Mouse (Mus musculus) cerebellum, postnatal 10 days (tissue): ENCODE results near the gene Irf9.
A peak's percentile ranks its signal among the peaks of the same experiment; 100 is the strongest.

ENCODE experiments used
- DNase-seq, 2 experiments: peaks; one replicate each; pipeline ENCODE4 v3.0.0; 2021; ENCODE audit warnings: mixed read lengths in 2 of 2

Irf9 gene

DNA sequence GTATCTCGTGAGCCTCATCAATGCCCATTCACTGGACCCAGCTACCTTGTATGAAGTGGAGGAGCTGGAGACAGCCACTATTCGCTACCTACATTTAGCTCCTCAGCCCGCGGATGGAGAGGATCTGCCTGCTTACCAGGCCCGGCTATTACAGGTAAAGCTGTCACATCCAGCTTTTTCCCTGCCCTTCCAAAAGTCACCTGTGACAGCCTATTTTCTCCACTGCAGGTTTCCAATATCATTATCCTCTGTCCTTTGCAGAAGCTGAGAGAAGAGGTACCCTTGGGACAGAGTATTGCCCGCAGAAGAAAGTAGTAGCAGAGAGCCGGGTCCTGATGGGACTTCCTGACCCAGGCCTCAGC is at the start of gene Irf9:
TSS of gene Irf9 (plus strand) at position 301 of the 362 bp plus-strand sequence.
- DNase-seq: no peak

DNA sequence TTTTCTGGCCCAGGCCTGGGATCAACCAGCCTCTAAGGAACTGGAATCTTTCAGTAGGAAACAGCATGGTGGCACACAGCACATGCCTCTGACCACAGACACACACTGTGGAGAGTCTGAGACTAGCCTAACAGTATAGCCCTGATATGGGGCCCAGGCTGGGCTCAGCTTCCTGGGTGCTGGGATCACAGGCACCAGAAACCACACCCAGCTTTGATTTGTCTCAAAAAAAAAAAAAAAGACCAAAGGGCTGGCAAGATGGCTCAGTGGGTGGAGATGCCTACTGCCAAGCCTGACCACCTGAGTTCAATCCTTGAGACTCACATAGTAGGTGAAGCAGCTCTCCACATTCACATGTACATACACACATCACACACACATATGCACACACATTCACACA is 48.7 kb upstream of the Irf9 start:
- DNase-seq: no peak

DNA sequence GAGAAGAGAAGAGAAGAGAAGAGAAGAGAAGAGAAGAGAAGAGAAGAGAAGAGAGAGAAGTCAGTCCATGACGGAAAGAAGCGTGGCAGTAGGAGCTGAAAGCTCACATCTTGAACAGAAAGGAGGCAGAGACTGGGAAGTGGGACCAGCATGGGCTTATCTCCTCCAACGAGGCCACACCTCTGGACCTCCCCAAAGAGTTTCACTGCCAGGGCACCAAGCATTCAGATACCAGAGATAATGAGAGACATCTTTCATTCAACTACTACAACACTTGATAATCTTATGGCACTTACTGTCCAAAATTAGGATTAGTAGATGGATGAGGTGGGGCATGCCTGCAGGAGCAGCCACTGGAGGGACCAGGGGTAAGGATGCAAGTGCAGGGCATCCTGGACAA is 47.6 kb upstream of the Irf9 start:
- DNase-seq: no peak

DNA sequence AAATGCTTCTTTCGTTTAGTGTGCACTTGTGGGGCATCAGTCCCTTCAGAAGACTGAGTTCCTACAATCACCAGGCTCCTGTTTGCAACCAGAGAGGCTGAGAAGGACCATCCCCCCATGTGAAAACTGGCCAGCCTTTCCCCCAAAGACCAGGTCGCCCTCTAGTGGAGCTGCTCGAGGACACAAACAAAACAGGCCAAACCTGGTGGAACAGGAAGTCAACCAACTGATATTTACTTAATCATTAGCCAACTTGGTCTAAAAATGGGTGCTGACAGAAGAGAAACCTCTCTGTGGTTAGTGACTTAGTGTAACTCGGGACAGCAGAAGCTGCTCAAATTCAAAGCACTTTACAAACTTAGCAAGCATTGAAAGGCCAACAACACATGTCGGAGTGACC is 46.4 kb upstream of the Irf9 start:
- peak; percentile 93 to 95 for DNase-seq

DNA sequence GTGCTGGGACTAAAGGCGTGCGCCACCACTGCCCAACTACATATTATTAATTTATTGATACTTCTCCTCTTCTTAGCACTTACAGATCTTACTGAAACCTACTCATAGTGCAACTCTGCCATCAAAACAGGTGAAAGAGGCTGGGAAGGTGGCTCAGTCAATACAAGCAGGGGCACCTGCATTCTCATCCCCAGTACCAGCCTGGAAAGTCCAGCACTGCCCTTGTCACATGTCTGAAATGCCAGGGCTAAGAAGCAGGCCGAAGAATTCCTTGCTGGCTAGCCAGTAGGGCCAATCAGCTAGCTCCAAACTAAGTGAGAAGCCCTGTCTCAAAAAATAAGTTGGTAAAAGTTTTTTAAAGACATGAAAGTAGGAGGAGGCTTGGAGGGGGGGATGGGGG is 45.8 kb upstream of the Irf9 start:
- DNase-seq: no peak

DNA sequence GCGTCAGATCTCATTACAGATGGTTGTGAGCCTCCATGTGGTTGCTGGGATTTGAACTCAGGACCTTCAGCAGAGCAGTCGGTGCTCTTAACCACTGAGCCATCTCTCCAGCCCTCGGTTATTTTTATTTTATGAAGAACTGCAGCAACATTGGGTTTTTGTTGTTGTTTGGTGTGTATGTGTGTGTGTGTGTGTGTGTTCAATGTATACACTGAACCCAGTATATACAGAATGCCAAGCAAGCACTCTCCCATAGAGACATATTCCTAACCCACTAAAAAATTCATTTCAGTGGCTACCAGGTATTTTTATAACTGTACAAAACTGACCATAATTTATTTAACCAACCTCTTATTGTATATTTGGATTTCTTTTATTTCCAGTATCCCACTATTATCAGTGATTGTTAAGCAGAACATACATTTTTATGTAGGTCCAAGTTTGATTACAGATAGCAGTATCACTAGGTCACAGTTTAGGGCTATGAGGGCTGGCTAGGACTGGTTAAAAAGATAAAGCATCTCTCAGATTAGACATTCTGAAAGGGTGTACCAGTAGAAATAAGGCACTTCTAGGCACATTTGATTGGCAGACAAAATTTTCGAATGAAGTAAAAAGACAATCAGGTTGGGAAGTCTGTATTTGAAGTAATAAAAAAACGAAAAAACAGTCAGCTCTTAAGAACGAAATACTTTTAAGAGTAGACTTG is 44.5 kb upstream of the Irf9 start:
- no peak for DNase-seq

DNA sequence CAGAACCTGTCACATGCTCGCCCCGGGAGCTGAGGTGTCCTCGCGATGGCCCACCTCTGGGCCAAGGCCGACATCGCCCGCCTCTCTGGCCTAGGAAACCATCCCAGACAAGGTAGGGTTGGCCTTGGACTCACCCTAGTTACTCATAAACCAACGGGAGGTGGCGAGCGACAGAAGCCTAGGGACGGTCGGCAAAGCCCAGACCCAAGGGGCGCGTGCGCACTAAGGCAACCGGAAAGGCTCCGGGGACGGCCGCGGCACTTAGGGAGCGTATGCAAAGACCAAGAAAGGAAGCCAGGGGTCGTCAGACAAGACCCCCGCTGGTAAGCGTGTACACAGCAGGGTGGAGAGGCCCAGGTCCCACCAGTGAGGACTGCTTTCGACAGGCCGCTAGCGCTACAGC is 43.6 kb upstream of the Irf9 start, which contains the start of gene Dcaf11:
TSS of gene Dcaf11 (plus strand) at position 208 of the 403 bp plus-strand sequence.
- DNase-seq: peak; percentile 94 to 96

DNA sequence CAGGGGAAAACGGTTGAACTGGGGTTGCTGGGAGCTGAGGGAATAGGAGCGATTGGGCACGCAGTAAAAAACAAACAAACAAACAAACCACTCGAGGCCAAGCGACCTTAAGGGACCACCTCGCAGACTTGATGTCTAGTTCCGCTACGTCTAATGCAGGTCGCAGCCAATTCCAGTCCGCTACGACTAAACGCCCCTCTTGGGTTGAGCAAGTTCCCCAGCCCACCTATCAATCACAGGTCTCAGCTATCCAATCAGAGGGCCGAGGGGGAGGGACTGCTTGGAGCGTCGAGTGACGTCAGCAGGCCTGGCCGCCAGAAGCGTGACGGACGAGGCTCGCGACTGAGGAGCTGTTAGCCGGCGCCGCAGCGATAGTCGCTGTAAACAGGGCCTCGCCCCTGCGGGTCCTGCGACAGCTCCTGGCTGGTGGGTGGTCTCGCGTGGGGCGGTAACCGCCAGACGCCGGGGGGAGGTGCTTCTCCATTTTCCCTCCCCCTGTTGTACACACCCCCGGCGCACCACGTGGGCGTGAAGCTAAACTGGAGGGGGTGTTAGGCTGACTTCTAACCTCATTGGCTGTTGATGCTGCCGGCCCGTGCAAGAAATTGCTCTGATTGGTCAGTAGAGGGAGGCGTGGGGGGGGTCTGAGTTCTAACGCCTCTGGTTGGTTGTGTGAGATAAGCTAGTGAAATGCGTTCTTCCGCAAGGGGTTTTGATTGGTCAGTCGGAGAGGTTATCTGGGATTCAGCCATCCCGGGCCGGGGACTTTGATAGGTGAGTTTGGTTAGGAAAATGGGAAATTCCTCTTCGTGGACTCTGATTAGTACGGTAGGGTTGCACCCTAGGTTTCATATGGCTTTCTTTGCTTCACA is 42.9 kb upstream of the Irf9 start, which contains the start of gene A730061H03Rik:
TSS of gene A730061H03Rik (minus strand) at position 205 of the 872 bp plus-strand sequence.
- DNase-seq: peak; percentile 99

DNA sequence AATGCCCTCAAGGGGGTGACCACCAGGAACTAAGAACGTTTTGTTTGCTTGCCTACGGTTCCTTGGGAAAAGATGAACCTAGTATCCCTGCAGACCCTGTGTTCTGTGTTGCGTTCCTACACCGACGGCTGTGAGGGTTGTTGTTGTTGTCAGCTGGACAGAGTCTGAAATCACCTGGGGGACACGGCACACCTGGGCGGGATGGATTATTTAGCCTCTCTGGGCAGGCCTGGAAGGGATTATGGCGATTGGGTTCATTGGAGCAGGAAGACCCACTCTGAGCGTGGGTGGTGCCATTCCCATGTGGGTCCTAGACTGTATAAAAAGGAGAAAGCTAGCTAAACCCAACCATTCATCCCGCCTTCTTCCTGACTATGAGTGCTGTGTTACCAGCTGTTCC is 41.5 kb upstream of the Irf9 start:
- no peak for DNase-seq

DNA sequence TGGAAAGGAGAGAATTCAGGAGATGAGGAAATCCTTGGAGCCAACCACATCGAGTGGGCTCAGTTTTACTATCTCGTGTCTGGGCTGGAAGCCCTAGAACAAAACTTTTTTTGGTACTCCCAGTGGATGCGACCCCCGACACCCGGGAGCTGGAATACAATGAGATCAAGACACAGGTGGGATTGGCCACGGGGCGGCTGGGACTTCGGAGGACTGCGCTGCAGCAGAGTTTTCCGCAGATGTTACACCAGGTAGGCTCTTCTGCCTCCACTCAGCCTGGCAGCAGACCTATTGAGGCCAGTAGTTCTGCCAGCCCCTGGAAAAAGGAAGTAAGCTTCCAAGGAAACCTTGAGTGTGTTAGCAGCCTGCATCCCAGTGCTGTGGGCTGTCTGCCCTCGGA is 40.1 kb upstream of the Irf9 start:
- no peak for DNase-seq

DNA sequence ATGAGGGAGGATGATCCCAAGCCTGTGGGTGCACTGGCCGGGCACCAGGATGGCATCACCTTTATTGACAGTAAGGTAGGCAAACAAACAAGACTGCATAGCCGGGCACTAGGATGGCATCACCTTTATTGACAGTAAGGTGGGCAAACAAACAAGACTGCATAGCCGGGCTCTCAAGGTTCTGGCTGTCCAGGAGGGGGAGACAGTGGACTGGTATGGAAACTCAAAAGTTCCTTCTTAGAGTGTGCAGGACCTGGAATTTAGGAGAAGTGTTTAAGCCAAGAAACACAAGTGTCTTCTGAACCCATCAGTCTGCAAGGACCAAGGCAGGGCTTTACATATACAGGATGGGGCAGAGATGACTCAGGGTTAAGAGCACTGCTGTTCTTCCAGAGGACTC is 37.6 kb upstream of the Irf9 start:
- DNase-seq: no peak

DNA sequence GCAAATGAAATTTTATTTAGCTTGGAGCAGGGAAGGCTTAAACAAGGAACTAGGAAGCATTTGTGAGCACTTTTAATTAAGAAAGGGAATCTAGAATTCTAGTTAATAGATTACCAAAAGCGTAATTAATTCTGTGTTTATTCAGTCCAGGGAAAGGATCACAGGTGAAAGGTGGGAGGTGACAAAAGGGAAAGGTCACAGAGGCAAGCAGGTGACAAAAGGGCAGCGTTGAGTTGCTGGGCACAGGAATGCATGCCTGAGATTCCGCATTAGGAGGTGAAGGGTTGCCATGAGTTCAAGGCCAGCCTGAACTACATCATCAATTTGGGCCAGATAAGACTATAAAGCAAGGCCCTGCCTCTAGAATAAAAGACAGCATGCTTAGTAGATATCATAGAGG is 35.9 kb upstream of the Irf9 start:
- no peak for DNase-seq

DNA sequence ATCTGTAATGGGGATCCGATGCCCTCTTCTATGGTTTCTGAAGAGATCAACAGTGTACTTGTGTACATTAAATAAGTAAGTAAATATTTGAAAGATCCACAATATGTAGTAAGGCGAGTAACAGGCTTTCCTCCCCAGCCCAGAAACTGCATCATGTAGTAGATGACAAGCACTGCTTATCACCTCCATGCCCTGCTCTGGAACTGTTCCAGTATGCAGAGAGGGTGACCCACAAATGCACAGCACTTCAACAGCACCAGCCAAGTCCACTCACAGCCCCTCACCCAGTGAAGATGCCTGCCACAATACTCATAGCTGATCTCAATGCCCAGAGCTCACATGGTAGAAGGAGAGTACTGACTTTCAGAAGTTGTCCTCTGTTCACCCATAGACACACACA is 32.8 kb upstream of the Irf9 start:
- no peak for DNase-seq

DNA sequence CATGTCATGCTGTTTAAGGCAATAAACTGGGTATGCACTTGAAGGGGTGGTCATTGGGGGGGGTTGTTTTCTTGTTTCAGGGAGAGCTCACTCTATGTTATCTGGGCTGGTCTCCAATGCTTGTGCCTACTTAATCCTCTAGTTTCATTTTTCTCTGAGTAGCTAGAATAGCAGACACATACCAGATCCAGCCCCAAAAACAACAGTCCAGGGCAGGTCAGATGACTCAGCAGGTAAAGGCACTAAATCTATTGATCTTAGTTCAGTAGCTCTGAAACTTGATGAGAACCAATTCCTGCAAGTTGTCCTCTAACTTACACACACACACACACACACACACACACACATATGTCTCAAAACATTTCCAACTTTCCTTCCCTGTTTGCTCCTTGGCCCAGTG is 31.6 kb upstream of the Irf9 start:
- no peak for DNase-seq

DNA sequence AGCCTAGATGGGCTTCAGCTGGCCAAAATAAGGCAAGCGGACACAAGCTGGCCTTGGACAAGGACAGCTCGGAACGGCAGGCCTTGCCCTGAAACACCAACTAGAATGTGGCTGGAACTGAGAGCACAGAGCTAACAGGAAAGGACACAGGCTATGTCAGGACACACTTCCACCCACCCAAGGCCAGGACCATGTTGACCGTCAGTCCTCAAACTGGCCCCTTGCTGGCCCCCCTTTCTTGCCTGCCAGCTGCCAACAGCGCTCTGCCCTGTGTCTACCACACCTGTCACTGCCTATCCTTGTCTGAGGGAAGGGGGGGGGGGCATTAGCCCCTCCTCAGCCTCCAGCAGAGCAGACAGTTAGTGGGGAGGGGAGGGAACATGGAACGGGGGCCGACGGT is 28.1 kb upstream of the Irf9 start, which contains the start of gene Fitm1:
TSS of gene Fitm1 (plus strand) at position 316 of the 400 bp plus-strand sequence.
- DNase-seq: no peak

DNA sequence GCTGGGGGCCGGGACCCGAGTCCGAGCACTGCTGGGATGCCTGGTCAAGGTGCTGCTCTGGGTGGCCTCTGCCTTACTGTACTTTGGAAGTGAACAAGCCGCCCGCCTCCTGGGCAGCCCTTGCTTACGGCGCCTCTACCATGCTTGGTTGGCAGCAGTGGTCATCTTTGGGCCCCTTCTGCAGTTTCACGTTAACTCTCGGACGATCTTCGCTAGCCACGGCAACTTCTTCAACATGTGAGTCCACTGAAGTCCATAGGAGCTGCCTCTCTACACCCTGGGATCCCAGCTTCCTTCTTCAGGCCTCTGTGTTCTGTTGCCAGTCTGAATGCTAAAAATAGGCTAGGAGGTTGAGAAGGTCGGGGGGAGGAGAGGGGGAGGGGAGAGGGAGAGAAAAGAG is 27.7 kb upstream of the Irf9 start:
- DNase-seq: no peak

DNA sequence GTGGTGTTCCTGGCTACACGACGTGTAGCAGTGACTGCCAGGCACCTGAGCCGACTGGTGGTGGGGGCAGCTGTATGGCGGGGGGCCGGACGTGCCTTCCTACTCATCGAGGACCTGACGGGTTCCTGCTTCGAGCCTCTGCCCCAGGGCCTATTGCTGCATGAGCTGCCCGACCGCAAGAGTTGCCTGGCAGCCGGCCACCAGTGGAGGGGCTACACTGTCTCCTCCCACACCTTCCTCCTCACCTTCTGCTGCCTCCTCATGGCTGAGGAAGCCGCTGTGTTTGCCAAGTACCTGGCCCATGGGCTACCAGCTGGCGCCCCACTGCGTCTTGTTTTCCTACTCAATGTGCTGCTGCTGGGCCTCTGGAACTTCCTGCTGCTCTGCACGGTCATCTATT is 27.0 kb upstream of the Irf9 start:
- DNase-seq: peak; percentile 60

DNA sequence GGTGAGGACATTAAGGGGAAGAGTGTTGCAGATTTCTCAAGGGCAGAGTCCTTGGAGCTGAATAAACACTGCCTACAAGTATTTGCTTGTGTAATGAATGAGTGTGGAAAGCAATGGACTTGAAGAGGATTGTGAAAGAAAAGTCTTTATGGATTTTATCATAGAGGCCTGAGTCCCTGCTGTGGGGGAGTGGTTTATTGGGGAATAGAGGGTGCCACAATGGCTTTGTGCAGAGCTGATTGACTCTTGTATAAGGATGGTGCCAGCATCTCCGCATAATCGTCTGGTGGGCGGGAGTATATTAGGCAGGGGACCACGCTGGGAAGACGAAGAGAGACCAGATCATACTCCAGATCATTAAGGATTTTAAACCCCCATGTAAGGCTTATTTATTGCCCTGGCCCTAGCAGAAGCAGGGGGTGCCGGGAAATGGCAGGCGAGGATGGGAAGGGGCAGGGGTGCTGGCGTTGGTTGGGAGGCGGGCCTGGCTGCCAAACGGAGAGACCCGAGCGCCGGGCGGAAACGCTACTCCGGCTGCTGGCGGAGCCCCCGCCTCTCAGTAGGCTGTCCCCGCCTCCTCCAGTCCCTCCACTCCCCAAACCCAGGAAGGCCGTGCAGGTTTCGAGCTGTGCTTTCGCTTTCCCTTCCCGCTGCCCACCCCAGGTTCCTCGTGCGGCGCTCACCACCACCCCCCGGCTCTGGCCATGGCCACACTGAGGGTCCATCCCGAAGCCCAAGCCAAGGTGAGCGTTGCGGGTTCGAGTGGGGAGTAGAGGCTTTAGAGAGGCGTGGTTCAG is 25.3 kb upstream of the Irf9 start, which contains the start of gene Psme1:
TSS of gene Psme1 (plus strand) at position 253 of the 797 bp plus-strand sequence.
- DNase-seq: peak; percentile 92 to 95

DNA sequence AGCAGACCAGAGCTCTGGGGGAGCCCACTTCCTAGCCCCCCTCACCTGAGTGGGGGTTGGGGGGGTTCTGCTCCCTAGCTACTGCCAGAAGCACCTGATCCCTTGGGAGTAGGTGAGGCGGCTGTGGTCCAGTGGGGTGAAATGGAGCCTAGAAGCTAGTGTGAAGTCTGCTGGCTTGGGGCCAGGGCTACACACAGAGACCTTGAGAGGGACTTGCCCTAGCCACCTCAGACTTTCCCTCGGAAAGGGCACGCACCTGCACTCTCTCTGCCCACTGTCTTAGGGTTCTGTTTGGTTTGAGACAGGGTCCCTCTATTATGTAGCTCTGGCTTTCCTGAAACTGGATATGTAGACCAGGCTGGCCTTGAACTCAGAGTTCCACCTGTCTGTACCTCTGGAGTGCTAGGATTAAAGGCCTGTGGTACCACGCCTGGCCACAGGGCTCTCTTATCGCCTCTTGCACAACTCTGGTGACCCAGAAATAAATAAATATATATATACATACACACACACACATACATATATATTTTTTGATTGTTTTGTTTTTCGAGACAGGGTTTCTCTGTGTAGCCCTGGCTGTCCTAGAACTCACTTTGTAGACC is 24.6 kb upstream of the Irf9 start:
- peak; percentile 73 to 76 for DNase-seq

DNA sequence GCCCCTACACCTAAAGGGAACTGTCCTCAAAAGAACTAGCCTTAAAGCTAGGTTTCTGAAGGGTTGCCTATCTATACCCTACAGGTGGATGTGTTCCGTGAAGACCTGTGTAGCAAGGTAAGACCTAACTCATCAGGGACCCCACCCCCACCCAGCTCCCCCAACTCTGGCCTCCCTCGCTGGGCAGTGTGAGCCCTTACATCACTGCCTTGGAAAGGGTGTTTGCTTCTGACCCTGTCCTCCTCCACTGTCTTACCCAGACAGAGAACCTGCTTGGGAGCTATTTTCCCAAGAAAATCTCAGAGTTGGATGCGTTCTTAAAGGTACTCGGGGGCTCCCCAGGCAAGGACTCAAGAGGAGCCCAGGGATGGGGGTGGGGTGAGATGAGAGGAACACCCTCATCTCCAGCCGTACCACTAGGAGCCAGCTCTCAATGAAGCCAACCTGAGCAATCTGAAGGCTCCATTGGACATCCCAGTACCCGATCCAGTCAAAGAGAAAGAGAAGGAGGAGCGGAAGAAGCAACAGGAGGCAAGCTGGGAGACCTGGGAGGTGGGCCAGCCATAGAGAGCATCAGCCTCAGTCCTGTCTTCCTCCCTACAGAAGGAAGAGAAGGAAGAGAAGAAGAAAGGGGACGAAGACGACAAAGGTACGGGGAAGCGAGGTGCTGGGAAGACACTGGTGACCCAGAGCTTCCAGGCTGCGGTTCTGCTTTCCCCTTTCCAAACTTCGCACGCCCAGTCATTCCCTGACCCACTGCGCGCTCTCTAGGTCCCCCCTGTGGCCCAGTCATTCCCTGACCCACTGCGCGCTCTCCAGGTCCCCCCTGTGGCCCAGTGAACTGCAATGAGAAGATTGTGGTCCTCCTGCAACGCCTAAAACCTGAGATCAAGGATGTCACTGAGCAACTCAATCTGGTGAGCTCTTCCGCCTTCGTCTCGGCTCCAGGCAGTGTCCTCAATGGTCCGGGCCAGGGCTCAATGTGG is 23.6 kb upstream of the Irf9 start:
- no peak for DNase-seq

DNA sequence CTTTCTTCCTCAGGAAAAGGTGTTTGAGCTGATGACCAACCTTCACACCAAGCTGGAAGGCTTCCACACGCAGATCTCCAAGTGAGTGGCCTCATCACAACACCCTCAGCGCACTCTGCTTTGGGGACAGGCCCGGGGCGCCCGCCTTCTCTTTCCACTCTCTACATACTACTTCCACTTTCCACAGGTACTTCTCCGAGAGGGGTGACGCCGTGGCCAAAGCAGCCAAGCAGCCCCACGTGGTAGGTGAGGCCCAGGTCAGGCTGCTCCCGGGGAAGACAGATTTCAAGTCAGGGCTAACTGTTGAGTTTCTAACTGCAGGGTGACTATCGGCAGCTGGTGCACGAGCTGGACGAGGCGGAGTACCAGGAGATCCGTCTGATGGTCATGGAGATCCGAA is 22.6 kb upstream of the Irf9 start:
- no peak for DNase-seq
